Mouse (Mus musculus) adrenal gland (tissue): ENCODE data around the gene Pde10a.

ENCODE experiments used
- intact Hi-C: fragments of 180-260 bp; cut with DNase I; formaldehyde crosslinking; loops from one replicate; pipeline ENCODE4 v1.15.1; 2025

Pde10a gene

DNA sequence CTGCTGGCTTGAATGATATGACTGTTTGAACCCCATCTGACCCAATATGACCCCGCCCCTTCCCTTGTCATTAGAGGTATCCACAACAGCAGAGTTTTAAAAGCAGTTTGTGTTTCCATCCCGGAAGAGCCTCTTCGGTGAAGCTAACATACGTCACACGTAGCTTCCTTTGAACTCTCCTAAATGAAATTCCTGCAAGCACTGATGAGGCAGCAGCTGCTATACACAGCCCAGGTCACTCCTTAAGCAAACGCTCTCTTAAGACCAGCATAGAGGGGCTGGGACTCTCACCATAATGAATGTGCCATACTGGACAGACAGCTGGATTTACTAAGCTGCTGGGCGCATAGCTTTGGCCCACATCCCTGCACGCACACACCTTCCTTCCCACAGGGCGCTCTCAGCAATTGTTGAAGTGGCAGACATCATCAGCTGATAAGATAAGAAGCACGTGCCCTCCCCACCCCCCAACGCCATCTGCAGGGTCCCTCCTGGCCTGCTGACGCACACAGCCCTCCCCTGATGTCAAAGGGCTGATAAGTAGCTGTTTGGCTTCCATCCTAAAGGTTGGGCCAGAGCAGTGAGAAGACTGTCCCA is 346.9 kb downstream of the Pde10a start:
- intact Hi-C loops = no loop called here

DNA sequence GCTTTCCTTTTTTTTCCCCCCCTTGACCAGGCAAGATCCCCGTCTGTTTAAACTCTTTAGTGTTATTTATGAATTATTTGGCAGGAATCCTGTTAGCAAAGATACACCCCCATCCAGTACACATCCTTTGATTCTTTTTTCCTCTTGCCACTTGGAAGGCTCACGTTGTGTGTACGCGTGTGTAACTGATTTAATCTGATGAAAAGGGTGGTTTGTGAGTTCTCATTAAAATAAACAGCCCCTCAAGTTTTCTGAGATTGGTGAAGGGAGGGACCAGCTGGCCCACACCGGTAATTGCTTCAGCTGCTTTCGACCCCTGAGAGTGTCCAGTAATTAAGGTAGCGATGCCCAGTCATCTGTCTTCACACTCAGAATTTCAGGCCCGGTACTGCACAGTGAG is 347.4 kb downstream of the Pde10a start:
- intact Hi-C loops = no loop called here

DNA sequence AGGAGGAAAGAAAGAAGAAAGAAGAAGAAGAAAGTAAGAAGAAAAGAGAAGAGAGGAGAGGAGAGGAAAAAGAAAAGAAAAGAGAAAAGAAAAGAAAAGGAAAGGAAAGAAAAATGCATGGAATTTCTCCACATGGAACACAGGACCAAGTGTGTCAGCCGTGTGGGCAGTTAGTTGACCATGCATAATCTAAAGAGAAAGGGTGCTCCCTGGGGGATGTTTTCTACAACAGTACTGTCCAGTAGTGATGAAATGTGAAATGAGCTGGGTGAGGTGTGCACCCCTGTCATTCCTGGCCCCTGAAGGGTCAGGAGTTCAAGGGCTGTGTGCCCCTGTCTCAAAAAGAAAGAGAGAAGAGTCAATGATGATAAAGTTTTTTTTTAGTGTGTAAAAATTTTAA is 352.9 kb downstream of the Pde10a start:
- intact Hi-C loops = no loop called here

DNA sequence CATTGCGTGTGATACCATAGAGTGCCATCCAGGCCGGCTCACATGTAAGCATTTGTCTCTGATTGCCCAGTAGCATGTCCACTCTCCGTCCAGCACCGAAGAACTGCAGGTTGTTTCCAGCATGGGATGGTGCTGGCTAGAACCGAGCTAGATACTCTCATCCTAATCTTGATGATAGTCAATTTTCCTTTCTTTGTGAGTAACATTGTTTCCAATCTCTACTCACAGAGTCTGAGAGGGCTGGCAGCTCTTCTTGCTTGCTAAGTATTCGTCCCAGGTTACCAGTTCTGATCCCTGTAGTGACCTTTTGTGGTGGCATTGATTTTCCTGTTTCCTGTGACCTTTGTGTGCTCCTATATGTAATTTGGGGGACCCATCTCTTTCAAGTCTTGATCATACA is 356.5 kb downstream of the Pde10a start:
- intact Hi-C loops = no loop called here

DNA sequence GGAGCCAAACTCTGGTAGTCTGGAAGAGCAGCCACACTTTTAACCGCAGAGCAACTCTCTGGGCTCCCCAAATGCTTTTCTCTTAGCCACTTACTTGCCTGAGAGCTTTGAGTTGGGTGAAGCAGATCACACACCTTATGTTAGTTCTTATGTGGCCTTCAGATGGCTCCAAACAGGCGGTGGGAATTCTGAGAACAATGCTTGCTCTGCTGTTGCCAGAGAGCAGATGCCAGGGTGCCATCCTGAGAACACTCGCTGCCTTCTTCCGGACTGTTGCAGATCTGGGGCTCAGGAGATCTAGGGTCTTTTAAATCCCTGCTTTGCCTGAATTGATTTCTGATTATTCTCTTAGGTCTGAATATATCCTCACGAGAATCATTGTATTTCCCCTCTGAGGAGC is 359.5 kb downstream of the Pde10a start:
- intact Hi-C loops = no loop called here

DNA sequence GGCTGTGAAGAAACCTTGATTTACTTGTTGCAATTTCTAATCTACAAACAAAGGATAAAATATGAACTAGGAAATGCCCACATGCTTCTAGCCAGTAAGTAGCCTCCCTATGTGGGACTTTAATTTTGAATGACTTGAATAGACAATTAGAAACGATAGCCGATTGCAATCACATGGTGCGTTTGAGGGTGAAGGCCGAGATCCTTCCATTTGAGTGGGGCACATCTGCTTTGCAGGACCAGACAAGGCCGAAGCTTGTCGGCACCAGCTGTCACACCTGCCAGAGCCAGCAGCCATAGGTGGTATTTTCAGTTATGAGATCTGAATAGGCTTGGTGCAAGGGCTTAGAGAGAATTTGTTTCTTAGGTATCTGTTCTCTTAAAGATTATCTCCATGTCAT is 360.7 kb downstream of the Pde10a start:
- intact Hi-C loops = no loop called here

DNA sequence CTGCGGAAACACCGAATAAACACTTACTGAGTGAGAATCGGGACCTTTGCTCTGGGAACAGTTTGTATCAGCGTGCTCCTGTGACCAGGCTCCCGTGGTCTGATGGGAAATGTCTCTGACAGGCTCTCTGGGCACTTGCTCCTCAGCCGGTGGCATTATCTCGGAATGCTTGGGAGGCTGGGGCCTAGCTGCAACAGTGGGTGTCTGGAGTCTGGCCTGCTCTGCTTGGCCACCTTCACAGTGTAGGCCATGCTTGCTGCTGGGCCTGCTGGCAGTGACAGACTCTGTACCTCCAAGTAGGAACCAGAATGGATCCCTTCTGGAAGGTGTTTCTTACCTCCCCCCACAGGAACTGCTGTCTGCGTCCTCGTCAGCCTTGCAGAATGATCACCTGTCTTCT is 362.9 kb downstream of the Pde10a start:
- intact Hi-C loops = no loop called here

DNA sequence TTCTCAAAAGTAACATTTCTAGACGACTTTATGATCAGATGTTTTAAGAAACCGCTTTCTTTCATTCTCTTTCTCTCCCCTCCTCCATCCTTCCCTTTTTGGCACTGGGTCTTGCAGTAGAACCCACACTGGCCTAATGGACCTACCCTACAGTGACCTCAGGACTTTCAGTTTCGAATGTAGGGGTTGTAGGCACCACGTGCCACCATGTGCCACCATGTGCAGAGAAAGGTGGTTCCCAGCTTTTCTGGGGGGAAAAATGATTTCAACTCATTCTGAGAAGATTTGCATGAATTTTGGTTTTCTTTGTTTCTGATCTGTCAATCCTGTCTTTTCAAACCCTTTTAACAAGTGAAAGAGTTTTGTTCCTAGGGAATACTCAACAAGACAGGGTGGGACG is 363.5 kb downstream of the Pde10a start:
- intact Hi-C loops = no loop called here

DNA sequence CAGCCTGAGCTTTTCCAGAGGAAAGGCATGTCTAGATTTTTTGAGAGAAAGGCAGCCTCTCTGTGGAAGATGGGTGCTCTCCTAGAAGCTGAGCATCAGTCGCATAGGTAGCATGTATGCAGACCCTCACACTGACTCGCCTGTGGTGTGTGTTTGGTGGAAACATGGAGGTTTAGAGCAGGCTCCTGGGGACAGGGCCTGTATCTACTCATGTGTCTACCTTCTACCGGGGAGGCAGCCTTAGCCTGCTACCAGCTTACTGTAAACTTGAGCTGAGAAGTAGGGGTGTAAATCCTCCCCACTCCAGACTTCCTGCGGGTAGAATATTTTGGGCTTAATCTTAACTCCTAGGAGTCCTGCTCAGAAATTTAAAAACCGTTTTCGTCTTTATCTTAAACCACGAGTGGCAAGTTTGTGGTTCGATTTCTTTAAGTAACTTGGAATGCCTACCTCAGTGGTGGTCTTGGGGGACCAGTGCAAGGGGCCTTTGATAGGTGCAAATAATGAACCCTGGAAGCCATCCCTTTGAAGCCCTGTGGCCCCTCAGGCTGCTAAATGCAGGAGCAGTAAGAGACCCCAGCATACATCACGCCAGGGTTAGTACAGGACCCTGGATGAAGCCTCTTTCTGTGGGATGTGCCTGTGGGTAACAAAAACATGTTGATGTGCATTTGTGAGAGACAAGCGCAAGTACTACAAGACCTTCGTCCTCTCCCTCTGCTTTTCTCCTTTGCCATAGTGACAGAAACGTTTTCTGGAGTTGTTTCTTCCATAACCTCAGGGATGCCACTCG is 367.2 kb downstream of the Pde10a start:
- intact Hi-C loops = no loop called here

DNA sequence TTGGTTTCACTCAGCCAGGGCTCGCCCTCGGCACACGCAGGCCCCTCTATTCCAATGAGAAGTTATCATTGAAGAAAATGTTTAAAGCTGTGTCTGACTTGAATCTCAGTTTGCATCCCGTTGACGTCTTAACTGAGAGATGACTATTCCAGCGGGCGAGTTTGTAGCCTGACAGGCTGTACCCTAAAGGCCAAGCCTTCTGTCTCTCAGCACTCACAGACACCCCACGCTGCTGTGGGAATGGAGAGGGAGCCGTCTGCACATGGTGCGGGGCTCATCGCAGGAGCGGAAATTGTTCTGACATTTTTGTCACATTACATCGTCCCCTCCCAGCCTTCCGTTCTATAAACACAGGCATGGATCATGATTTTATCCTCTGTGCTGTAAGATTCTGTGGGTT is 370.8 kb downstream of the Pde10a start:
- intact Hi-C loops = no loop called here

DNA sequence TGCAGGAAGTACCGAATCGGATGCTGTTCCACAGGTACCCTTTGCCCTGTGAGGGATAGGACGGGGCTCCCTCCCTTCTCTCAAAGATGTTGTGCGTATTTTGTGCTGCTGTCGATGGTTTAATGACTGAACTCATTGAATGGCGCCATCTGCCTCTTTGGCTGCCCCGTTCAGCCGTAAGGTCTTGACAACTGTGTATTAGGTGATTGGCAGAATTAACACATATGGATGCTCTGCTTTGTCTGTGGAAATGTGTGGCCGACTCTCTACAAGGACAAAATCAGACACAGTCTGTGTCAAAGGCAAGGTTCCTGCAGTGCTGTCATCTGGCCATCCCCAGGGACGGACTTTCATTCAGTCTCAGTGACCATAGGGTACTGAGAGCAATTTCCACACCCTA is 372.6 kb downstream of the Pde10a start:
- intact Hi-C loops = no loop called here

DNA sequence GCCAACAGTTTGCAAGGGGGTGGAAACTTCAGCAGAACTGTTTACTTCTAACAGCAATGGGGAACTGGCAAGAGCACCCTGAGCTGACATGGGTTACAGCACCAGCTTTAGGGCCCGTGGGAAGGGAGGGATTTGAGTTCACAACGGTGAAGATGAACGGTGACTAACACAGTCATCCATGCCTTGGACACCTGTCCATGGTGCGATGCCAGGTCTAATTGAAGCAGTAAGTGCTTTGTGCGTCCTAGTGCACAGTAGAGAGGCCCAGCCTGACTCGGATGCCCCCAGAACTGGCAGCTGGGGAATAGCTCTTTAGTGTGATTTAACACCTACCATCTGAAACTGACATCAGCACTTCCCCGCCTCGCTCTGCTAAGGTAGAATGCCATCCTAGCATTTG is 373.0 kb downstream of the Pde10a start:
- intact Hi-C loops = no loop called here

DNA sequence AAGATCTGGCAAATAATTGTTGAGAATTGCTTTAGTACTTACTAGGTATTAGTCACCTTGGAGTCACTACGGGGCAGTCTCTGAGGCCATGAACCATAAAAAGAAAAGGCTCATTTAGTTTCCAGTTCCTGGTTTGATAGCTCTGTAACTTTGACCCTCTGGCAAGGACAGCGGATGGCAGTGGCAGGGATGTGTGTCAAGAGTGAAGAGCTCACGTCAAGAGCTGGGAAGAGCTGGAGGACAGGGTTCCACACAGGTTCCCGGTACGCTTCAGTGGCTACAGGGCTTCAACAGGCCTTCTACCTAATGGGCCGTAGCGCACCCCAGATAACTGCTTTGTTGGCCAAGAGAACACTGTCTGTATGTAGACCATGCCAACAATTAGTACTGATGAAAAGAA is 374.0 kb downstream of the Pde10a start:
- intact Hi-C loops = no loop called here

DNA sequence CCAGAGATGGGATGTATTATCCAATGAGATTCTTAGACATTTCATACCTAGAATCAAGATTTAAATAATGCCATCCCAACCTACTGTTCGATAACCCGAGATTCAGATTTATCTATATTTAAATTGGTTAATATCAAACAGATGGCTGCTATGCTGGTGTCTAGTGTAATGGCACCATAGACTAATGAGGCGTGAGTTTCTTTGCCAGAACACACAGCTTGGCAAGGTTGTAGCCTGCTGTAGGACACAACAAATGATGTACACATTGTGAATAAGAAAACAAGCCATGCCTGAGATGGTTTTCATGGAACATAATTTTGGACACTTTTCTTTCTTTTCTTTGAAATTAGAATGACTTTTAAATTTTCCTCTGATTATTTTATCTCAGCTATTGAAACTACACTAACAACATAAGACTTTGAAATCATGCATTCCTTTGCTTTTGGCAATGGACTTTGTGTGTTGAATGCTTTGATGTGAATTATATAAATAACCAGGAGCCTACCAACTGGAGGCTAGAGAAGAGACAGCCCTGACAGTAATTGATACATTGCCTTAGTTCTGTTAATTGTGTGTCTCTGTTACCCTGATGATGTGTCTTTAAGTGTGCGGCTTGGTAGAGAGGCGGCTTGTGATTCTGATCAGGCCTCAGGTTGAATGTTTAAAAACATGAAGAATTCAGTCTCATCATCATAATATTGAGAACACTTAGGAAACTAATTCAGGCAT is 378.5 kb downstream of the Pde10a start:
- intact Hi-C loops = no loop called here

DNA sequence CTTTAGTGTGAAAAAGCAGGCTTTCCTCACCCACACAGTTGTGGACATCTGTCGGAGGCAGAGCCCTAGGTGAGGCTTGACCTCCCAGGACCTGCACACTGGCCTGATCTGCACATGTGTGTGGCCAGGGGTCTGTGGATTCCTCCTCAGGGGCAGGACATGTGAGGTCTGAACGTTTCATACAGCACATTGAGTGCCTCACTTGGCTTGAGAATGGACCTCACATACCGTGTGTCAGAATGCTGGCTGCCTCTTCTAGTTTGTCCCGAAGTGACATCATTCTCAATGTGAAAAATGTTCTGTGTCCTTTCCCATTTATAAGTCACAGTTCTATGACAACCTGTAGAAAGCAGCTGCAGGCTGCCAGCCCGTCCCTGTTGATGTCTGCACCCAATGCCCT is 385.4 kb downstream of the Pde10a start:
- intact Hi-C loops = no loop called here

DNA sequence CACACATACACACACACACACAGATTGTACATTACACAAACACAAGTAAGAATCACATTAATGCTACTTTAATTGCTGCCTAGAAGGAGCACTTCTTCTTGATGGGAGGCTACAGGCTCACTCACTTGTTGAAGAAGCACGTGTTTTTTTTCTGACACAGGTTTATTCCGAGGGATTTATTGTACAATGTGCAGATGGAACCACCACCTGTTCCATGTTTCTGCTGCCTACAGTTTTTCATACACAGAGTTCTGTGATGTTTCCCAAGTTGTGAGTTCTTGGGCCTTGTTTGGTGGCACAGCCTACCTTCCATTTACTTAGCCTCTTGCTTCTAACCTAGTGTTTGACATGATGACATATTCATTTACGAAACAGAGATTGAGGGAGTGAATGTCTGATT is 387.8 kb downstream of the Pde10a start:
- intact Hi-C loops = no loop called here

DNA sequence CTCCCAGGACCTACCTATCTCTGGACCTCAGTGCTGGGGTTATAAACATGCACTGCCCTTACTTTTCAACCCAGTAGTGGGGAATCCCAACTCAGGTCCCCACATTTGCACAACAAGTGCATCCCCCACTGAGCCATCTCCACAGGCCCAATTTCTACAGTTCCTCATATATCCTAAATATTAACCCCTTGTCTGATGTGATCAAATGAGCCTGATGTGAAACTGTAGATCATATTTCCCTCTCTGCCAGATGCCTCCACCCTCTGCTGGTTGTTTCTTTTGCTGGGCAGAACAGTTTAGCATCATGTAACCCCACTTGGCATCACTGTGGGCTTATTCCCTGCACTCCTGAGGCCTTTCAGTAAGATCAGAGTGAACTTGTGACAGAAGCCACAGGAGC is 390.5 kb downstream of the Pde10a start:
- intact Hi-C loops = no loop called here

DNA sequence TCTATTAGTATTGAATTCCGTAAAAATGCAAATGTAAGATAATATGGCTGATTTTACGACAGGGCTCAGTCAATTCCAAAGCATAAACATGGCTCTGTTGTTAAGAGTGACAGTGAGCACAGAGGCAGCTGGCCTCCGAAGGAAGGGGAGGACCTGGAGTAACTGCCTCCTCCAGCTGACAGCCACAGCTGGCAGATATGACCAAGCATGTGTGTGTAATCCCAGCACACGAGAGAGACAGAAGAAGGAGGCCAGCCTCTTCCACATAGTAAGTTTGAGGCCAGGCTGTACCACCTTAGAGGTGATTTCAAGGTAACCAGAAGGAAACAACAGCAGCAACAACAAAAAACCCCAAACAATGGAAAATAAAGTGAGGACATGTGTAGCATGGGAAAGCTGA is 397.9 kb downstream of the Pde10a start:
- intact Hi-C loops = no loop called here

DNA sequence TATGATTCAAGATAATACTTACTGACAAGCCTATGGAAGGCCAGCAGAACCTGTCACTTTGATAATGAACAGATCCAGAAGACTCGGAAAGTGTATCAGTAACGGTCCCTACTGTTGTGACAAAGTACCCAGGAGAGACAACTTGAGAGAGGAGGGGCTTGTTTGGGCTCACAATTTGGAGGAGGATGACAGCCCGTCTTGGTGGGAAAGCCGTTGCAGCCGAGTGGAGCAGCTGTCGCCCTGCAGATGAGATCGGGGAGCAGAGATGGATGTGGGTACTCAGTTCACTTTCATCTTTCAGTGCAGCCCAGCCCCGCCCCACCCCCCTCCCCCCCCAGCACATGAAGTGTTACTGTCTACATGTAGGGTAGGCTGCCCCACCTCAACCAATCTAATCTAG is 398.6 kb downstream of the Pde10a start:
- intact Hi-C loops = no loop called here

DNA sequence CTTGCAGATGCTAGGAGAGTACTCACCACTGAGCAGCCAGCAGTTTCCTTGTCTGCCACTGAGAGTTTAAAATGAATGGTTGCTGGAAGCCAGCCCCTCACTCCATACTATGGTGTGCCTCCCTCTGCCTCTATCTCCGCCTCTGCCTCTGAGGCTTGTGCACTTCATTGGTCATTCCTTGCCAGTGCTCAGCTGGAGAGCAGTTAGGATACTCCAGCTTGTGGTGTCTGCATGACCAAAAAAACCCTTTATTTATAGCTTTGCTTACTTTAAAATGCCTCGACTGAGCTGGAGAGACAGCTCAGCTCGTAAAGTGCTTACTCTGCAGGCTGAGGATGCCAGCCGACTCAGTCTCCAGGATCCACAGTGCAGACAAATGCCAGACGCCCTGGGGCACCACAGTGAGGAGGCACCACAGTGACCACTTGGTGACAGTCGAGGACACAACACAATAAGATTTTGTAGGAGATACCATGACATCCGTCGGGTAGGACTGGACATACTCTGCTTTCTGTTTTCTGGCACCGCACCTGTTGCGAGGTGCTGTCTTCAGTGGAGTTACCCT is 400.7 kb downstream of the Pde10a start:
- intact Hi-C loops = no loop called here

DNA sequence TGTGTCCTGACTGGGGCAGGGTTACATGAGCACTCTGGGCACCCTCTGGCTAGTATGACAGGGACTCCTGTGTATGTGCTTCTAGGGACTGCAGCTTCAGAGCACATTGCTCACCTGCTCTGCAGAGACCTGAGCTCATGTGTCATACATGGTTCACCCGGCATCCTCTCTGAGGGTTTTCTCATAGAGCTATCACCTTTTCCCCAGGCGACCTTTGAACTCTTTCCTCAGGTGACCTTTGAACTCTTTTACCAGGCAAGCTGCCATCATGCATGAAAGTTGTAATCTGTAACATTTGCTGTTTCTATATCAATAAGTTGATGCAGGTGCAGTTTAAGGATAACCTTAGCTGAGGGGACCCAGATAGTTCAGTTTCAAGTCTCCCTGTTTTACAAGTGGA is 403.4 kb downstream of the Pde10a start:
- intact Hi-C loops = no loop called here

DNA sequence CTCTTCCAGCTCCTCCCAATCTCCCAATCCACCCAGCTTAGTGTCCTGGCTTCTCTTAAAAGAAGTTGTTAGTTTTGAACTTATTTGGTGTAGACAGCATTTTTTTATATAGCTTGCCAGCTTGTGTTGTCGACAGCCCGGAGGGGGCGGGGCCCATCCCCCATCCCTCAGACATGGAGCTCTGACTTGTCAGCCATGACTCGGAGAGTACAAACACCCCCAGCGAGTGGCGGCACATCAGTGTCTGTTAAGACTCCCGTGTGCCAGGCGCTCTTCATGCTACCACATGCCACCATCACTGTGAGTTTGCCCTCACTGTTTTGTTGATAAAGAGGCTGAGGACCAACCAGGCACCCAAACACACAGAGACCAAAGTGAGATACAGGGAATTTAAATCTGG is 404.5 kb downstream of the Pde10a start:
- intact Hi-C loops = loop anchor here (10.0 kb wide), 1 partner anchor 185 kb away; no protein-coding TSS in a partner anchor
